Comparison of ENCODE assay signal across 12 mouse cellular contexts in the genomic region with DNA sequence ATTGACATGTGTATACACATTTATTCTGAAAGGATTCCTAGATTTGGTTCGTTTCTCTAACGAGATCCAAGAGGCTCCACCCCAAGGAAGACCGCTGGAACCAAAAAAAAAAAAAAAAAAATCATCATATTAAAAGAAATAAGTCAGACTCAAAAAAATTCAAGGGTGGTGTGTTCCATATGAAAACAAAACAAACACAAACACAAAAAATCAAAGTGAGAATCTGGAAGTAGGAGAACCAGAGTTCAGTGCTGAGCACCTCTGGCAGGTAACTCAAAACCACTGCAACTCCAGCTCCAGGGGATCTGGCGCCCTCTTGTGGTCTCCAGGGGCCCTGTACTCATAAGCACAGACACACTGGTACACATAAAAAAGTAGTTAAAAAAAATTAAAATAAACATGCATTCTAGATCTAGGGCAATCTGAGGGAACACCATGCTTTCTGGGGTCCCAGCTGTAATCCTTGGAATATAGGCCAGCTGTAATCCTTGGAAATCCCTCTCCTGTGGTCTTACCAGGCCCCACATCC. TPM values are rescaled to one million over a fixed set of nuclear protein-coding genes. Genes with fewer than 3 reads are reported as not detected.
DNase-seq lines count a peak whose midpoint lies in the region; TF ChIP-seq lines count a peak whose summit lies in the region.
"Had no signal": no experiment of that assay in that cellular context is flagged by ENCODE, and none has a peak within 500 bp of the region (broad histone marks: within the 10 kb centered on the region; RNA-seq: fewer than 3 reads in every experiment).

No protein-coding gene starts in this region.

- DNase-seq in kidney, adult 2 months = no peak
- DNase-seq in kidney, adult 18-20 months = no peak
- peak; percentile 20 for DNase-seq in right cerebral cortex, postnatal 4 days
- no peak for DNase-seq in right cerebral cortex, adult 18-20 months
- peak; percentile 61 for DNase-seq in ZHBTc4 (ENCODE audit: low read depth, low spot score)
- peak; percentile 63 for DNase-seq in testis, postnatal 10 days (ENCODE audit: low spot score)
- DNase-seq in gastrocnemius, postnatal 14 days = no peak
- DNase-seq: gastrocnemius, postnatal 36 days; retina, postnatal 1 day had no signal

- no peak for TF ChIP-seq POLR2A in kidney, adult 2 months (IDR thresholded peaks at IDR 0.05; ENCODE audit: low read depth, low read length)

- H3K4me3 ChIP-seq in kidney, adult 2 months (ENCODE audit: insufficient read depth, low read depth, low read length) = no peak overlapping the region
- H3K4me3 ChIP-seq: limb, embryonic 10.5 days; midbrain, embryonic 12.5 days had no signal

- 94% methylated on average over 4 of the region's 4 CpGs for WGBS in kidney, adult 2 months

- no peaks in the 10 kb centered on the region for H3K27me3 ChIP-seq in kidney, adult 2 months (replicated peaks; ENCODE audit: control insufficient read depth, insufficient read depth, low read length)
- H3K27me3 ChIP-seq: midbrain, embryonic 12.5 days had no signal

- H3K36me3 ChIP-seq in kidney, adult 2 months (ENCODE audit: control insufficient read depth, insufficient read depth, low read length) = no peaks in the 10 kb centered on the region
- H3K36me3 ChIP-seq: G1E; limb, embryonic 10.5 days; midbrain, embryonic 12.5 days had no signal

- H3K4me1 ChIP-seq in kidney, adult 2 months (ENCODE audit: control insufficient read depth, insufficient read depth, low read length) = peaks cover 6% of the 10 kb centered on the region; the same call in 1 of the 2 replicates

- TF ChIP-seq CTCF in kidney, adult 2 months (conservative IDR thresholded peaks at IDR 0.05; ENCODE audit: insufficient read depth, insufficient read length, low read depth, low read length) = 0 out of 2 replicates have a peak, but pooled peaks have one; percentile 14

- H3K27ac ChIP-seq in kidney, adult 2 months (ENCODE audit: insufficient read depth, low read depth, low read length) = no peak overlapping the region
- H3K27ac ChIP-seq: limb, embryonic 10.5 days had no signal

- intact Hi-C loops in gastrocnemius, postnatal 14 days (cut with DNase I; ENCODE audit: low total_unique reads) = no loop called here

RNA-seq across cellular contexts. Expression of gene Tarbp1, which starts 44.6 kb away (rescaled TPM):
- polyA plus RNA-seq in kidney, adult 2 months (2012; rRNA removed) = 2.7 and 3.2 TPM in 2 replicates
- total RNA-seq in gastrocnemius, postnatal 14 days (2021) = 1 to 10 TPM; 4.9 to 5.6 TPM

Comparison
In these comparisons a context has a peak if more than half of its experiments do, and no peak if none do; other contexts are left out.
1. DNase-seq: peak in right cerebral cortex, postnatal 4 days (single experiment), ZHBTc4 (single experiment) and testis, postnatal 10 days (single experiment); none in kidney, adult 2 months (single experiment), kidney, adult 18-20 months (single experiment), right cerebral cortex, adult 18-20 months (single experiment) and gastrocnemius, postnatal 14 days (single experiment).